Mouse (Mus musculus) CH12.LX (cell line): ENCODE measurements around the gene Ddx28. TPM values are rescaled to one million over a fixed set of nuclear protein-coding genes. Genes with fewer than 3 reads are reported as not detected.
A peak's percentile ranks its signal among the peaks of the same experiment; 100 is the strongest.

Experiments used
- DNase-seq: peaks from one replicate; pipeline ENCODE4 v3.0.0-alpha.2; 2013; ENCODE audit errors: extremely low read depth
- H3K27ac ChIP-seq: 2 replicates; pipeline ENCODE4 v1.5.1; 2012; ENCODE audit warnings: low read depth, mild to moderate bottlenecking, control low read depth, moderate library complexity; ENCODE audit not compliant: insufficient read depth
- H3K27me3 ChIP-seq: replicated peaks from 2 replicates; pipeline ENCODE3; 2012; ENCODE audit warnings: inconsistent platforms
- H3K36me3 ChIP-seq, 2 experiments: replicated peaks in 1 of 2; 2 replicates each; pipeline versions ENCODE3 to v1.6.1; 2012; ENCODE audit warnings: inconsistent platforms in 1 of 2, low read length in 1 of 2, mild to moderate bottlenecking in 1 of 2, mixed read lengths in 1 of 2, moderate library complexity in 1 of 2; ENCODE audit not compliant: control insufficient read depth in 1 of 2, insufficient read depth in 1 of 2
- H3K4me1 ChIP-seq, 2 experiments: 2 replicates each; pipeline ENCODE4 v1.6.1; 2012; ENCODE audit warnings: inconsistent platforms in 1 of 2, moderate library complexity in 1 of 2; ENCODE audit not compliant: insufficient read depth in 2 of 2, control insufficient read depth in 1 of 2
- H3K4me2 ChIP-seq: 2 replicates; pipeline ENCODE4 v1.6.1; 2012; ENCODE audit warnings: low read depth, mild to moderate bottlenecking, control low read depth; ENCODE audit not compliant: poor library complexity, insufficient read depth, severe bottlenecking
- H3K4me3 ChIP-seq, 3 experiments: fragments of 150-350 bp in 1 of 3; sonication (generic) in 1 of 3; replicated peaks in 1 of 3; 2 replicates each; pipeline versions ENCODE3 to v1.5.1; 2011 to 2012; ENCODE audit warnings: low read depth in 2 of 3, low read length in 2 of 3, mild to moderate bottlenecking in 2 of 3, moderate library complexity in 2 of 3, control low read depth in 1 of 3, improper control_type of control experiment in 1 of 3, inconsistent platforms in 1 of 3, mixed read lengths in 1 of 3; ENCODE audit not compliant: poor library complexity in 1 of 3
- H3K79me2 ChIP-seq: replicated peaks from 2 replicates; pipeline ENCODE4 v1.6.1; 2012; ENCODE audit warnings: mild to moderate bottlenecking, moderate library complexity; ENCODE audit not compliant: control insufficient read depth, poor library complexity, insufficient read depth, severe bottlenecking; ENCODE audit errors: extremely low read depth
- H3K9ac ChIP-seq: 2 replicates; pipeline ENCODE4 v1.6.1; 2012; ENCODE audit warnings: low read depth, mild to moderate bottlenecking, control low read depth, moderate library complexity; ENCODE audit not compliant: insufficient read depth
- H3K9me3 ChIP-seq: replicated peaks from 2 replicates; pipeline ENCODE3; 2012; ENCODE audit warnings: low read length, inconsistent platforms, mixed read lengths
- BHLHE40 ChIP-seq: IDR thresholded peaks from 2 replicates; pipeline ENCODE4 v1.6.1; 2011; ENCODE audit warnings: mild to moderate bottlenecking, low read depth, low read length, improper control_type of control experiment
- CHD2 ChIP-seq: IDR thresholded peaks from 2 replicates; pipeline ENCODE4 v1.6.1; 2011; ENCODE audit warnings: low read length, improper control_type of control experiment
- ELF1 ChIP-seq: IDR thresholded peaks from 2 replicates; pipeline ENCODE4 v1.6.1; 2014; ENCODE audit warnings: low read depth, mild to moderate bottlenecking, inconsistent platforms, low read length, improper control_type of control experiment
- EP300 ChIP-seq: IDR thresholded peaks from 2 replicates; pipeline ENCODE4 v1.6.1; 2011; ENCODE audit warnings: low read length, improper control_type of control experiment
- ETS1 ChIP-seq: conservative IDR thresholded peaks from 2 replicates; pipeline ENCODE4 v1.6.1; 2012; ENCODE audit warnings: low read depth, mild to moderate bottlenecking, inconsistent platforms, low read length, improper control_type of control experiment, moderate library complexity
- GABPA ChIP-seq: IDR thresholded peaks from 2 replicates; pipeline ENCODE4 v1.6.1; 2012; ENCODE audit warnings: low read depth, low read length, improper control_type of control experiment, inconsistent platforms; ENCODE audit not compliant: insufficient replicate concordance
- JUND ChIP-seq: conservative IDR thresholded peaks from 2 replicates; pipeline ENCODE4 v1.6.1; 2011; ENCODE audit warnings: low read depth, low read length, improper control_type of control experiment
- MAX ChIP-seq: IDR thresholded peaks from 2 replicates; pipeline ENCODE4 v1.6.1; 2011; ENCODE audit warnings: low read length, improper control_type of control experiment
- MAZ ChIP-seq: IDR thresholded peaks from 2 replicates; pipeline ENCODE4 v1.6.1; 2012; ENCODE audit warnings: low read depth, mild to moderate bottlenecking, inconsistent platforms, low read length, improper control_type of control experiment, moderate library complexity
- MXI1 ChIP-seq: IDR thresholded peaks from 2 replicates; pipeline ENCODE4 v1.6.1; 2011; ENCODE audit warnings: mild to moderate bottlenecking, low read depth, low read length, improper control_type of control experiment
- PAX5 ChIP-seq: IDR thresholded peaks from 2 replicates; pipeline ENCODE4 v1.6.1; 2012; ENCODE audit warnings: low read length, inconsistent platforms, mixed read lengths
- POLR2A ChIP-seq: IDR thresholded peaks from 2 replicates; pipeline ENCODE4 v1.6.1; 2011; ENCODE audit warnings: low read depth, mild to moderate bottlenecking, improper control_type of control experiment, low read length
- POLR2AphosphoS2 ChIP-seq: IDR thresholded peaks from 2 replicates; pipeline ENCODE4 v1.6.1; 2011; ENCODE audit warnings: low read depth, low read length, improper control_type of control experiment
- RAD21 ChIP-seq: IDR thresholded peaks from 2 replicates; pipeline ENCODE4 v1.6.1; 2011; ENCODE audit warnings: low read depth, mild to moderate bottlenecking, low read length, improper control_type of control experiment, moderate library complexity
- RCOR1 ChIP-seq: conservative IDR thresholded peaks from 2 replicates; pipeline ENCODE4 v1.6.1; 2012; ENCODE audit warnings: low read depth, mild to moderate bottlenecking, inconsistent platforms, low read length, improper control_type of control experiment
- TBP ChIP-seq: conservative IDR thresholded peaks from 2 replicates; pipeline ENCODE4 v1.6.1; 2011; ENCODE audit warnings: low read depth, low read length, improper control_type of control experiment
- USF1 ChIP-seq: IDR thresholded peaks from 2 replicates; pipeline ENCODE4 v1.6.1; 2014; ENCODE audit warnings: low read depth, mild to moderate bottlenecking, inconsistent platforms, low read length, improper control_type of control experiment
- ZC3H11A ChIP-seq: IDR thresholded peaks from 2 replicates; pipeline ENCODE4 v1.6.1; 2012; ENCODE audit warnings: low read depth, mild to moderate bottlenecking, inconsistent platforms, low read length, improper control_type of control experiment
- ZKSCAN1 ChIP-seq: IDR thresholded peaks from 2 replicates; pipeline ENCODE4 v1.6.1; 2012; ENCODE audit warnings: low read depth, inconsistent platforms, low read length, improper control_type of control experiment, borderline replicate concordance
- ZMIZ1 ChIP-seq: IDR thresholded peaks from 2 replicates; pipeline ENCODE4 v1.6.1; 2012; ENCODE audit warnings: low read depth, mild to moderate bottlenecking, inconsistent platforms, low read length, improper control_type of control experiment
- ZNF384 ChIP-seq: IDR thresholded peaks from 2 replicates; pipeline ENCODE4 v1.6.1; 2012; ENCODE audit warnings: low read depth, low read length, improper control_type of control experiment, inconsistent platforms
- dilution Hi-C: fragments of 300-500 bp; cut with MboI; formaldehyde crosslinking; loops from 2 replicates; pipeline ENCODE4 v1.14.3; 2020; ENCODE audit warnings: low sequenced_read_pairs; ENCODE audit not compliant: extremely low pct_unique_long_range_greater_than_20kb, extremely low pct_ligation_motif_present
- in situ Hi-C: fragments of 300-500 bp; cut with MboI; formaldehyde crosslinking; loops from 3 replicates; pipeline ENCODE4 v1.14.3; 2019; ENCODE audit warnings: low sequenced_read_pairs, low pct_ligation_motif_present, low pct_unique_long_range_greater_than_20kb, mixed read lengths
- polyA plus RNA-seq: library from polyadenylated mRNA; unstranded; fragments of >175 nt; gene quantifications from 2 replicates; pipeline ENCODE4 v1.2.1, GENCODE M21; 2012; ENCODE audit warnings: low read depth; ENCODE audit not compliant: insufficient read length
- total RNA-seq, 2 experiments: library from RNA; depleted of rRNA; stranded (reverse); fragments of 300-350 nt in 1 of 2; fragments of >200 nt in 1 of 2; gene quantifications; 2 replicates each; pipeline ENCODE4 v1.2.3; 2012 to 2014

The Ddx28 gene
- total and polyA plus RNA-seq, 3 experiments, result 15.5 to 21.8 (median 19.8) TPM

GRCm38 (mm10) chr8:105971019-105971720, 40.5 kb downstream of the Ddx28 start:
- Histone ChIP-seq H3K9ac (no peak overlapping the region), H3K4me1 (no peaks in the 10 kb centered on the region; a peak in 1 of 4 replicates), H3K27me3 (peaks cover 18% of the 10 kb centered on the region), H3K79me2 (no peaks in the 10 kb centered on the region), H3K9me3 (no peaks in the 10 kb centered on the region), H3K36me3 (no peaks in the 10 kb centered on the region), H3K4me3 (no peak overlapping the region), H3K27ac (no peak overlapping the region), H3K4me2 (no peak overlapping the region)
- in situ Hi-C loops, result no loop called here
- dilution Hi-C loops, result no loop called here
- DNase-seq, result no peak
- TF ChIP-seq POLR2AphosphoS2 (no peak), ETS1 (no peak), PAX5 (no peak), ZNF384 (no peak), MAZ (no peak), ZC3H11A (no peak), MAX (no peak), EP300 (no peak), RCOR1 (no peak), RAD21 (no peak), ELF1 (no peak), ZKSCAN1 (no peak), MXI1 (no peak), USF1 (no peak), POLR2A (no peak), GABPA (no peak), BHLHE40 (no peak), CHD2 (no peak), TBP (no peak), JUND (no peak)

GRCm38 (mm10) chr8:105969367-105969766, 42.3 kb downstream of the Ddx28 start:
- no peak overlapping the region for H3K27ac ChIP-seq
- no peak overlapping the region for H3K9ac ChIP-seq
- in situ Hi-C loops, result no loop called here
- H3K4me3 ChIP-seq, result no peak overlapping the region
- peaks cover 20% of the 10 kb centered on the region for H3K27me3 ChIP-seq
- H3K79me2 ChIP-seq, result no peaks in the 10 kb centered on the region
- dilution Hi-C loops, result no loop called here
- DNase-seq, result no peak
- no peaks in the 10 kb centered on the region for H3K36me3 ChIP-seq
- no peaks in the 10 kb centered on the region for H3K9me3 ChIP-seq
- H3K4me2 ChIP-seq, result no peak overlapping the region
- TF ChIP-seq TBP (peak; percentile 88), ZMIZ1 (no peak)
- TF ChIP-seq, all 38 proteins: peak for 1
- peaks cover 6 to 10% of the 10 kb centered on the region in 2 experiments for H3K4me1 ChIP-seq
